Mouse (Mus musculus) common myeloid progenitor, adult 5-6 weeks (primary cell): Measurements from ENCODE around the gene Olfr43. TPM values are rescaled to one million over a fixed set of nuclear protein-coding genes. Genes with fewer than 3 reads are reported as not detected.

Experiments used
- ATAC-seq: replicated peaks from 2 replicates; pipeline ENCODE4 v1.8.0; 2016; ENCODE audit warnings: low read depth, mild to moderate bottlenecking, moderate TSS enrichment, inconsistent platforms; ENCODE audit not compliant: poor library complexity, severe bottlenecking
- total RNA-seq: library from RNA; stranded (forward); fragments of 200-1000, 187-1606 nt; gene quantifications from 2 replicates; pipeline ENCODE4 v1.2.3, GENCODE M21; 2017

Olfr43 gene
- not detected in 2 replicates for total RNA-seq

GRCm38 (mm10) chr11:74211279-74211678, at the start of gene Olfr43:
Olfr43 (minus strand) TSS chr11:74211379.
- no peak for ATAC-seq

DNA sequence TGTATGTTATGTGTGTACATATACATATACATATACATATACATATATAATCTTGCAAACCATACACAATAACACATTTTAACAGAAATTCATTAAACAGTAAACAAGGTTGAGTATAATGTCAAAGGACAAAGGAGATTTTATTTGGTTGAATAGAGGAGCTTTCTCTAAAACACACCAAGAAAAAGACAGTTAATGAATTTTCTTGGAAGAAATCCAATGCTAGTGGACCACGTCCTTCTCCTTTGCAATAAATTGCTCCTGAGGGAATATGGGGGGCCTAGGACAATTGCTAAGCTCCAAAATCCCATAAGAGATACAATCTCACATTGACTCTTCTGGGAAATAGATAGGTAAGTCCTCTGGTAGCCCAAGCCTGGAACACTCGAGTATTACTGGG, 48.3 kb upstream of the Olfr43 start, which contains the start of gene Olfr406:
TSS of gene Olfr406 (plus strand) at position 301 of the 400 bp plus-strand sequence.
- no peak for ATAC-seq

GRCm38 (mm10) chr11:74241201-74241600, 30.0 kb upstream of the Olfr43 start:
- no peak for ATAC-seq

- ATAC-seq, result no peak
Measured at GRCm38 (mm10) chr11:74185949-74186348, 25.2 kb downstream of the Olfr43 start, which contains the start of gene Olfr403. Olfr403 (plus strand) TSS chr11:74186249.

DNA sequence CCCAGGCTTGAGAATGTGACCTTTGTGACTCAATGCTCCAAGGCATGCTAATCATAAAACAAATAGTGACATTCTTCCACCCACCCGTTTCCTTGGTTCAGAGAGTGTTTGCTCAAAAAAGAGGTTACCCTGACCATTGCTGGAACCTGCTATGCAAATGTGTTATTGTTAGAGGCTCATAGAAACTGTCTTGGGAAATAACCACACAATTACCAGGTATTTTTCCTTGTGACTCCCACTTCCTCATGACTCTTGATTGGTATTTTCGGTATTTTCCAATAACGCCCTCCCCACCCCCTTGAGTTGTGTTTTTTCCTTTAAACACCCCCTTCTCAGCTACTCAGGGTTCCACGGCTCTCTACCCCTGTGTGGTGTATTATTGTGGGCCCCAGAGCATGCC, 27.4 kb downstream of the Olfr43 start:
- ATAC-seq, result no peak

GRCm38 (mm10) chr11:74183168-74183567, 28.0 kb downstream of the Olfr43 start:
- ATAC-seq, result no peak

GRCm38 (mm10) chr11:74168771-74169170, 42.4 kb downstream of the Olfr43 start:
- no peak for ATAC-seq

Other genes starting within 250 kb of the Olfr43 start
- not detected in 2 replicates for gene Olfr398, start 221.0 kb downstream of the Olfr43 start, total RNA-seq
- gene Olfr139, start 154.8 kb downstream of the Olfr43 start, total RNA-seq, result not detected in 2 replicates
- gene Olfr399, start 154.8 kb downstream of the Olfr43 start, total RNA-seq, result not detected in 2 replicates
- not detected in 2 replicates for gene Zfp616, start 141.4 kb downstream of the Olfr43 start, total RNA-seq
- gene Olfr401, start 97.7 kb downstream of the Olfr43 start, total RNA-seq, result not detected in 2 replicates
- gene Olfr402, start 57.9 kb downstream of the Olfr43 start, total RNA-seq, result not detected in 2 replicates
- not detected in 2 replicates for gene Olfr403, start 25.1 kb downstream of the Olfr43 start, total RNA-seq
- not detected in 2 replicates for gene Olfr406, start 48.4 kb upstream of the Olfr43 start, total RNA-seq
- not detected in 2 replicates for gene Olfr59, start 72.4 kb upstream of the Olfr43 start, total RNA-seq
- not detected in 2 replicates for gene Olfr410, start 126.7 kb upstream of the Olfr43 start, total RNA-seq
- not detected in 2 replicates for gene Olfr411, start 141.3 kb upstream of the Olfr43 start, total RNA-seq
- gene Olfr412, start 150.7 kb upstream of the Olfr43 start, total RNA-seq, result not detected in 2 replicates